In genomic region chr2:105358040-105358439, GRCm38 (mm10) we compare ENCODE assay signal across 16 mouse cellular contexts.
"Had no signal": no experiment of that assay in that cellular context is flagged by ENCODE, and none has a peak within 500 bp of the region (broad histone marks: within the 10 kb centered on the region; RNA-seq: fewer than 3 reads in every experiment).

No protein-coding gene starts in this region.

- DNase-seq: gastrocnemius, adult 2 months; gastrocnemius, postnatal 10 days; gastrocnemius, postnatal 25 days; heart, adult 2 months; heart, postnatal 10 days; heart, postnatal 4 days; kidney, adult 18-20 months; kidney, adult 8-10 months; kidney, postnatal 10 days; kidney, postnatal 25 days; kidney, postnatal 4 days; liver; liver, embryonic 13.5 days had no signal

- ATAC-seq: hindbrain, embryonic 16.5 days; intestine, embryonic 15.5 days; intestine, postnatal 0 days had no signal
